Mouse (Mus musculus) heart, postnatal 10 days (tissue): ENCODE measurements at regions not wholly inside any gene's neighbourhood (a gene's known extent, or its start where the extent isn't known, plus 50 kb on each side); places are given as distances from the start of the nearest gene placed in this dataset.

Experiments used
- DNase-seq, 2 experiments: peaks; one replicate each; pipeline ENCODE4 v3.0.0; 2021
- intact Hi-C: fragments of 180-260 bp; cut with DNase I; formaldehyde crosslinking; loops from one replicate; pipeline ENCODE4 v1.15.1; 2025

DNA sequence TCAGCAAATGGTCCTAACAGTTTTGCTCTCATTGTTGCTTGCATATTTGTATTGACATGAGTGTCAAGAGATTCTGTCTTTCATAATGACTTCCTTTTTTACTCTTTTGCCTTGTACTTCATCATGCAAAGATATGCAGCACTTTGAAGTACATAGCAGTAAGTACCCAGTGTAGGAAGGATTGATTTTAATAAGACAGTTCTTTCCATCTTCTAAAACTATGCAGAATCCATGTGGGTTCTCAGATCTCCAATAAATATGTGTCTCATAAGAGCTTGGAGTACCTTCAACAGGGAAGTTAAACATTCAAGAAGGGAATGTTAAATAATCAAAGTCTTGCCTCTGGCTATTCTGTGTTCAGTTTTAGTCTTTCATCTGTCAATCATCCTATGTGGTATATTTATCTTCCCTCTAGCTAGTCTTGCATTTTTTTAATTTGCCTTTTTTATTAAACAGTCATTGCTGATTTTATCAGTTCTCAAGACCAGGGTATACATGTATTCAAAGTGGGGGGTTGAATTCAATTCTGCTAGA, 926.1 kb downstream of the Slitrk1 start:
- no peak for DNase-seq
- intact Hi-C loops: no loop called here

DNA sequence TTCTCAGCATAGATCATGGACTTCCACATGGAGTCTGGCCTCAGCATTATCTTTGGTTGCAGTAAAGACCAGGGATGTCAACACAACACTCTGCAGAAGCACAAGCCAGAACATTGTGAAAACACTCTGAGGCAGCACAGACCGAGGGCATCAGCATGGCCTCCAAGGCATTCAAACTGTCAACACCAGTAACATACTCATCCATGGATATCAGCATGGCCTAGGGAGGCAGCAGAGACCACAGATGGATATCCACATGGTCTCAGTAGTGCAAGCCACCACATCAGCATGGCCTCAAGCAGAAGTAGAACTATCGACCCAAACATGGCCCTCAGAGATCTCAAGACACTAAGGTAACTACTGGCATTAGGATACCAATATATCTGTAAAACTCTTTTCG, 935.8 kb downstream of the Slitrk1 start:
- intact Hi-C loops: no loop called here
- DNase-seq: no peak

DNA sequence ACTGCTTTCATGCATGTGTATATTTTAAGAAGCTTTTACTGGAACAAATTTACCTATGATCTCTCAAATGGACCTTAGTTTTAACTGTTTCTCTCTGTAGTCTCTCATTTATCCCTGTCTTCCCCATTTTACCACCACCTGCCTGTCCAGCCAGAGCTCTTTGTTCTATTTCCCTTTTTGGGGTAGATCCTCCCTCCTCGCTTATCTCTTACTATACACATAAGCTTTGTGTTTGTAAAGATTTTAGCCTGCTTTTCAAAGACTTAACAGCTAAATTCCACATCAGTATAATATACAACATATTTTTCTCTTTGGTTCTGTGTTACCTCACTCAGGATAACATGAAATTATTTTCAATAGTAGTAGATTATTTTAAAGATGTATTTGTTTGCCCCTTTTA, 961.9 kb downstream of the Slitrk1 start:
- intact Hi-C loops: no loop called here

DNA sequence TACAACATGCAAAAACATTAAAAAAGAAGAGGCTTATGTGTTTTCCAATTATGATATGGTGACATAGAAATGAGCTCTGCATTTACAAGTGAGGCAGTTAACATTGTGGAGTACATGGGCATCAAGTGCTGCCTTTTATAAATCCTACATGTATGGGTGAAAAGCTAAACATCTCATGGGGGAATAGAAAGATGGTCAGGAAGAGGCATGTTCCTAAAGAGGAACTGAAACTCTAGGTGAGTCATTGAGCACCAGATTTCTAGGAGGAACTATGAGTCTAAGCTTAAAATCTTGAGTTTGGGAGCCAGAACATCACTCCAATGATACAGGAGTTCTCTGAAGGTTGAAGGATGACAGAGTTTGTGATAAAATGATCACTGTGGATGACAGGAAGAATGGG, 1010.2 kb downstream of the Slitrk1 start:
- no peak for DNase-seq
- intact Hi-C loops: no loop called here

More for the DNA sequence above, 961.9 kb downstream of the Slitrk1 start:
- DNase-seq: no peak

DNA sequence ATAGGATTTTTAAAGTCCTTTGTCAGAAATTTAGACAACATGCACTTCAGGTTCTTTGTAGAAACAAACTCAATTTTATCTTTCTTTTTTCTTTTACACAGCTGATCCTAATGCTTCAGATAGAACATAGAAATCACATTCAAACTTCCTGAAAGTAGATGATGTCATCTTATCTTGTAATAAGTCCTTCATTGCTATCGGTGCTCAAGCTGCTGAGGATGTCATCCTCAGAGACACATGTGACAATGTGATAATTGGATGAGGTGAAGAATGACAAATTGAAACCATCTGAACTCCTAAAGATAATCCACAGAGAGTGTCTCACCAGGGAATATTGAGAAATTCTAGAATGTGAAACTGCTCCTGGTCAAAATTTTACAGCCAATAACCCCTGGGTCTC, 1012.1 kb downstream of the Slitrk1 start:
- intact Hi-C loops: no loop called here
- no peak for DNase-seq

DNA sequence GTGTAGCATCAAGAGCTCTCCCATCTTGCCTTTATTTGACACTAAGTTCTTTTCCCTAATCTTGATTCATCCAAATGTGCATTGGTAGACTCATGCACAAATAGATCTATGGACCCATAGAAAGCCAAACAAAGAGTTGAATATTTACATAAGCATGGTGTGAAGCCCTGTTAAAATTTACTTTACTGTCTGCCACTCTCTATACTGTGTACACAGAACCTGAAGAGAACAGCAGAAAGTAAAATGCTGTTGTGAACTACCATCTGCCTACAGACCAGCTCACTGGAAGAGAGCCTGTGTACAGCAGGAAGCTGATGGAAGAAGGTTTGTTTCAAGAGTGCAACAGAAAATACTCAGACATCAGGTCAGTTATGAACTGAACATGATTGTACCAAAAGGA, 1053.1 kb downstream of the Slitrk1 start:
- DNase-seq: no peak
- intact Hi-C loops: no loop called here

DNA sequence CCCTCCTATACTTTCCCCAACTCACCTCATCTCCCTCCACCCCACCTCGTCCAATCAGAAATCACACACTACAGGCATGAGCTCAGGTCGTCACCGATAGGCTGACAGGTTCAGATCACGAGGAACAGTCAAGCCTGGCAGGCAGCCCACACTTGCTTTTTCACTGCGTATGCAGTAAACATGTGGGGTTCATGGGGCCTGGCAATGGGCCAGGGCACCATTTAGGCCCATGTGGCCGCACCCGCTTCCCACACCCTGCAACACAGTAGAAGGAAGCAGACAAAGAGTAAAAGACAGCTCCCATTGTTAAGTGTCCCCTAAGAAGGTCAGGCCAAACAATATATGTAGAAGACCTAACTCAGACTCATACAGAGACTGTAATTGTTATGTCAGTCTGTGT, 1064.3 kb downstream of the Slitrk1 start:
- no peak for DNase-seq
- intact Hi-C loops: no loop called here

DNA sequence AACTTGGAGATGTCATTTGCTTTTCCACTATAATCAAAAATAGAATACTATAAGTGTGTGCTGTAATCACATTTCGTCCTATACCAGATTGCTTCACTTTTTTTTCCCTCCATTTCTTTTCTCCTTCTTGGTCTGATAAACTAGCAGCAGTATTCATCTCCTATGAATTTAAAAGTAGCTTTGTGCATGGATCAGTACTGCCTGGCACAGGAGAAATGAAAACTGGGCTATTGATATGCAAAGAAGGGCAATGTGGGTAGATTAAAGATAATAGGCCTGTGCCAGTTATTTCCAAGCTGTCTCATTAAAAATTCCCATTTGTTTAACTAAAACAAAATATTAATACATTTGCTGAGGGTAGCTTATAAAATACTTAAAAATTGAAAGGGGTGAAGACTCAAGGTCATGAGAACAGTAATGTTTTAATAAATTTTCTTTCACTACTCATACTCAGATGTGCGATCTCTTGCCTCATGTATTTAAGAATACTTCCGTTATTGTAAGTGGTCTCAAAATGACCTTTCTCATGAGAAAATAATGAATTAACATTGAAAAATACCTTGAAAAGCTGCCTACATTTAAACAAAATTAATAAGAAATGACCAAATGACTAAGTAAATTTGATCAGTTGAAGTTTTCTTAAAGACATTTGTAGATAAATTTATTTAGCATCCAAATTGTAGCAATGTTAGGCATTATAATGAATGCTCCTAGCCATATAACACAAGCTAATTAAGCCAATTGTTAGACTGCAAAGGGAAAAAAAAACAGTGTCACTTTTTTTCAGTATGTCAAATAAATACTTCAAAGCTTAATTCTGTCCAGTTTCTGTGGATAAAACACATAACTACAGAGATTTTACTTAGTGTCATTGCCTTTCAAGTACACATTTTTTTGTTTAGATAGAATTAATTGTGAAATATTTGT, 1068.4 kb downstream of the Slitrk1 start:
- intact Hi-C loops: no loop called here
- DNase-seq: no peak

DNA sequence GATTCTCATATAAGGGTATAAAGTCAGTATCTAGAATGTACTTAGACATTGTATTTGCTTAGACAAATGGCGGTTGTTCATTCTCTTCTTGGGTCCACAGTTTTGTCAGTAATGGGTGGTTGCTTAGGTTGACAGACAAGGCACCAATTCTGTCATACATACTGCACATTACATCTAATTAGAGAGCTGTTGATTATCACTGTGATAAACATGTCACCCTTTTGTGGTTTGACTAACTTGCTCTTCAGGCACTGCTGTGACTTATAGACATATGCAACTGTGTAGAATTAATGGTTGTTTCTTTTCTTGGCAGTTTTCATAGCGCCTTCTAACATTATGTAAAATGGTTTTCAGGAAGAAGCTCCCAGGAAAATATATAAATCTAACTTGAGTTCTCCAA, 1069.4 kb downstream of the Slitrk1 start:
- DNase-seq: no peak
- intact Hi-C loops: no loop called here

DNA sequence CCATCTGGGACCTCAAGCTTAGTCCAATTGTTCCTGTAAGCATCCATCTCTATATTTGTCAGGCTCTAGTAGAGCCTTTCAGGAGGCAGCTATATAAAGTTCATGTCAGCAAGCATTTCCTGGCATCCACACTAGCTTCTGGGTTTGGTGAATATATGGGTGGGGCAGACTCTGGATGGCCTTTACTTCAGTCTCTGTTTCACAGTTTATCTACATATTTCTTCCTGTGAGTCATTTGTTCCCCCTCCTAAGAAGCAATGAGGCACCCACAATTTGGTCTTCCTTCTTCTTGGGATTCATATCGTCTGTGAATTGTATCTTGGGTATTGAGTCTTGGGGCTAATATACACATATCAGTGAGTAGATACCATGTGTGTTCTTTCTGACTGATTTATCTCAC, 1081.0 kb downstream of the Slitrk1 start:
- intact Hi-C loops: no loop called here
- no peak for DNase-seq

DNA sequence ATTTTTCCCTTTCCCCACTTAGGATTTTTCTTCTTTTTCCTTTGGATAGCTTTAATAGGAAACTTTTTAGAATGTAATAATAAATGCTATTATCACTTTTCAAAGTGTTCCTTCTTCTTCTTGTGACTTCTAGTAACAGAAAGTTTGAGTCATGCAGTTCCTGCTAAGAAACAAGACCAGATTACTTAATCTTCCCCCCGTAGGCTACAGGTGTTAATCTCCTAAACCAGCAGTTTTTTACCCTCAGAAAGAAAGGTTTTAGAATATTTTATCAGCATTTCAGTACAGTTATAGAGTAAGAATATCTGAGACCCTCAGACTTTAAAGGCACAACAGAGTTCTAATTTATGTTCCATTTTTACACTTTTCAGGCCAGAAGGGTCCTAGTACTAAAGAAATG, 1128.7 kb downstream of the Slitrk1 start:
- intact Hi-C loops: no loop called here
- no peak for DNase-seq
